In genomic region chr16:86971691-86972090, GRCm38 (mm10) we compare ENCODE assay signal across 17 mouse cellular contexts.
"Had no signal": no experiment of that assay in that cellular context is flagged by ENCODE, and none has a peak within 500 bp of the region (broad histone marks: within the 10 kb centered on the region; RNA-seq: fewer than 3 reads in every experiment).

No protein-coding gene starts in this region.

- H3K4me1 ChIP-seq: kidney, embryonic 15.5 days; limb, embryonic 15.5 days; liver, embryonic 12.5 days; lung, embryonic 15.5 days; megakaryocyte, embryonic 14.5 days; midbrain, embryonic 15.5 days; neural tube, embryonic 12.5 days had no signal

- ATAC-seq: intestine, embryonic 16.5 days; liver, embryonic 12.5 days; midbrain, embryonic 15.5 days had no signal

- H3K27ac ChIP-seq: kidney, embryonic 15.5 days; limb, embryonic 15.5 days; liver, embryonic 12.5 days; lung, embryonic 15.5 days; macrophage; midbrain, embryonic 15.5 days; neural tube, embryonic 12.5 days; stomach, postnatal 0 days had no signal

- H3K36me3 ChIP-seq: kidney, embryonic 15.5 days; limb, embryonic 15.5 days; liver, embryonic 12.5 days; lung, embryonic 15.5 days; midbrain, embryonic 15.5 days; neural tube, embryonic 12.5 days had no signal

- H3K27me3 ChIP-seq: kidney, embryonic 15.5 days; limb, embryonic 15.5 days; liver, embryonic 12.5 days; lung, embryonic 15.5 days; megakaryocyte, embryonic 14.5 days; midbrain, embryonic 15.5 days; neural tube, embryonic 12.5 days had no signal

- H3K9ac ChIP-seq: kidney, embryonic 15.5 days; limb, embryonic 15.5 days; liver, embryonic 12.5 days; lung, embryonic 15.5 days; midbrain, embryonic 15.5 days; neural tube, embryonic 12.5 days had no signal

- H3K4me2 ChIP-seq: kidney, embryonic 15.5 days; limb, embryonic 15.5 days; liver, embryonic 12.5 days; lung, embryonic 15.5 days; midbrain, embryonic 11.5 days; midbrain, embryonic 15.5 days; neural tube, embryonic 12.5 days had no signal

- H3K4me3 ChIP-seq: kidney, embryonic 15.5 days; limb, embryonic 15.5 days; liver, embryonic 12.5 days; lung, embryonic 15.5 days; megakaryocyte, embryonic 14.5 days; midbrain, embryonic 15.5 days; neural tube, embryonic 12.5 days had no signal

- H3K9me3 ChIP-seq: kidney, embryonic 15.5 days; limb, embryonic 15.5 days; liver, embryonic 12.5 days; lung, embryonic 15.5 days; megakaryocyte, embryonic 14.5 days; midbrain, embryonic 15.5 days; neural tube, embryonic 12.5 days had no signal

- DNase-seq: kidney, adult 2 months; kidney, postnatal 14 days; lung, postnatal 14 days; right cerebral cortex, postnatal 14 days; thymus, adult 18-20 months; thymus, postnatal 14 days had no signal
